Comparison of ENCODE assay signal across 12 mouse cellular contexts in the genomic region with DNA sequence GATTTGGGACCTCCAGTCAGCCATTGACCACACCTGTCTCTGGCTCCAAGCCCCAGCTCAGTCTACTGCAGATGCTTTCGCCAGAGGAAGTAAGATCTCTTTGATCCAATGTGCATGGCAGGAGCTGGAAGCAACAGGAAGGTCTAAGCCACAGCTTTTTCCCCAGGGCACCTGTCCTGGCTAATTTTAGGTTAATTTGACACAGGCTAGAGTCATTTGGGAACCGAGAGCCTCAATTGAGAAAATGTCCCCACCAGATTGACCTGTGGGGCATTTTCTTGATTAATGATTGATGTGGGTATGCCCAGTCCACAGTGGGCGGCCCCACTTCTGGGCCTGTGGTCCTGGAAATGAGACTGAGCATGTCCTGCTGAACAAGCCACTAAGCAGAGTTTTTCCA.
"Had no signal": no experiment of that assay in that cellular context is flagged by ENCODE, and none has a peak within 500 bp of the region (broad histone marks: within the 10 kb centered on the region; RNA-seq: fewer than 3 reads in every experiment).

No protein-coding gene starts in this region.

- DNase-seq: lung, adult 18-20 months; right cerebral cortex, adult 18-20 months; right cerebral cortex, postnatal 25 days; thymus, adult 18-20 months; thymus, postnatal 14 days had no signal

- H3K4me2 ChIP-seq: limb, embryonic 15.5 days; midbrain, embryonic 13.5 days; neural tube, embryonic 15.5 days had no signal

- H3K36me3 ChIP-seq: limb, embryonic 15.5 days; midbrain, embryonic 13.5 days; neural tube, embryonic 15.5 days had no signal

- H3K4me3 ChIP-seq: limb, embryonic 15.5 days; midbrain, embryonic 13.5 days; myocyte; neural tube, embryonic 15.5 days had no signal

- ATAC-seq: intestine, embryonic 16.5 days; midbrain, embryonic 13.5 days had no signal

- H3K9me3 ChIP-seq: limb, embryonic 15.5 days; midbrain, embryonic 13.5 days; neural tube, embryonic 15.5 days had no signal

- H3K27ac ChIP-seq: kidney, postnatal 0 days; limb, embryonic 15.5 days; liver, embryonic 14.5 days; midbrain, embryonic 13.5 days; neural tube, embryonic 15.5 days had no signal

- H3K9ac ChIP-seq: limb, embryonic 15.5 days; liver, embryonic 14.5 days; midbrain, embryonic 13.5 days; neural tube, embryonic 15.5 days had no signal

- H3K27me3 ChIP-seq: limb, embryonic 15.5 days; midbrain, embryonic 13.5 days; neural tube, embryonic 15.5 days had no signal
